Mouse (Mus musculus): Measurements from ENCODE around the gene Itgb7. TPM values are rescaled to one million over a fixed set of nuclear protein-coding genes. Genes with fewer than 3 reads are reported as not detected.

The Itgb7 gene
- polyA plus RNA-seq, 1 experiment = 32.4 TPM

DNA sequence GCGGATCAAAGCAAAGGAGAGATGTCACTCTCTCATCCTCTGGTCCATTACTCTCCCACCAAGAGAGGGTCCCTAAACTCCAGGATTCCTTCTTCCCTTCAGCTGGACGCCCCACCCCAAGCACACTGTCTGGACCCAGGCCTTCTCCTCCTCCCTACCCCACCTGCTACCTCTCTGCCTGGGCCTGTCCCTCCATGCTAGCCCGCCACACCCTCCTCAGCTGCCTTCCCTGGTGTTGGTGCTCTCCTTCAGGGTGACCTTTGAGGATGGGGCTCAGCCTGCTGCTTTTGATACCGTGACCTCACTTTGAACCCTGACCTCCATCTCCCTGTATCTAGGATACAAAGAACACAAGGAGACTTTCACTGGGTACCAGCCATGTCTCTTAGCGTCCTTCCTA lies 18.8 kb upstream of the Itgb7 start:
- 86% methylated on average over 5 of the region's 5 CpGs for WGBS
- Histone ChIP-seq H3K4me3 (replicated peaks; ENCODE audit: extremely low read depth, low read depth, low read length) (no peak overlapping the region), H3K4me1 (ENCODE audit: control insufficient read depth, insufficient read depth, low read length) (peaks cover 9% of the 10 kb centered on the region)
- TF ChIP-seq POLR2A (IDR thresholded peaks at IDR 0.05; ENCODE audit: borderline replicate concordance, extremely low read depth, low read depth, low read length) (no peak), CTCF (IDR thresholded peaks at IDR 0.05; ENCODE audit: insufficient read depth, low read length) (no peak)
- DNase-seq = no peak

- no peak for DNase-seq
- TF ChIP-seq CTCF (IDR thresholded peaks at IDR 0.05; ENCODE audit: insufficient read depth, low read length) (no peak), POLR2A (IDR thresholded peaks at IDR 0.05; ENCODE audit: borderline replicate concordance, extremely low read depth, low read depth, low read length) (no peak)
- H3K4me1 ChIP-seq (ENCODE audit: control insufficient read depth, insufficient read depth, low read length) = peaks cover 9% of the 10 kb centered on the region
- no peak overlapping the region for H3K4me3 ChIP-seq (replicated peaks; ENCODE audit: extremely low read depth, low read depth, low read length)
- WGBS = 64% methylated on average over 9 of the region's 9 CpGs
Observed at GRCm38 (mm10) chr15:102249967-102250366, 18.2 kb upstream of the Itgb7 start.

GRCm38 (mm10) chr15:102249251-102249691 lies 17.5 kb upstream of the Itgb7 start:
- 7% methylated on average over 13 of the region's 13 CpGs for WGBS
- H3K4me1 ChIP-seq (ENCODE audit: control insufficient read depth, insufficient read depth, low read length) = peaks cover 9% of the 10 kb centered on the region
- DNase-seq = peak; percentile 42
- H3K4me3 ChIP-seq (replicated peaks; ENCODE audit: extremely low read depth, low read depth, low read length) = no peak overlapping the region
- TF ChIP-seq CTCF (IDR thresholded peaks at IDR 0.05; ENCODE audit: insufficient read depth, low read length) = no peak
- TF ChIP-seq POLR2A (IDR thresholded peaks at IDR 0.05; ENCODE audit: borderline replicate concordance, extremely low read depth, low read depth, low read length) = no peak

GRCm38 (mm10) chr15:102248812-102249191 lies 17.1 kb upstream of the Itgb7 start:
- TF ChIP-seq POLR2A (IDR thresholded peaks at IDR 0.05; ENCODE audit: borderline replicate concordance, extremely low read depth, low read depth, low read length) (no peak), CTCF (IDR thresholded peaks at IDR 0.05; ENCODE audit: insufficient read depth, low read length) (no peak)
- no peak for DNase-seq
- WGBS = 19% methylated on average over 3 of the region's 3 CpGs
- H3K4me3 ChIP-seq (replicated peaks; ENCODE audit: extremely low read depth, low read depth, low read length) = no peak overlapping the region
- peaks cover 13% of the 10 kb centered on the region for H3K4me1 ChIP-seq (ENCODE audit: control insufficient read depth, insufficient read depth, low read length)

DNA sequence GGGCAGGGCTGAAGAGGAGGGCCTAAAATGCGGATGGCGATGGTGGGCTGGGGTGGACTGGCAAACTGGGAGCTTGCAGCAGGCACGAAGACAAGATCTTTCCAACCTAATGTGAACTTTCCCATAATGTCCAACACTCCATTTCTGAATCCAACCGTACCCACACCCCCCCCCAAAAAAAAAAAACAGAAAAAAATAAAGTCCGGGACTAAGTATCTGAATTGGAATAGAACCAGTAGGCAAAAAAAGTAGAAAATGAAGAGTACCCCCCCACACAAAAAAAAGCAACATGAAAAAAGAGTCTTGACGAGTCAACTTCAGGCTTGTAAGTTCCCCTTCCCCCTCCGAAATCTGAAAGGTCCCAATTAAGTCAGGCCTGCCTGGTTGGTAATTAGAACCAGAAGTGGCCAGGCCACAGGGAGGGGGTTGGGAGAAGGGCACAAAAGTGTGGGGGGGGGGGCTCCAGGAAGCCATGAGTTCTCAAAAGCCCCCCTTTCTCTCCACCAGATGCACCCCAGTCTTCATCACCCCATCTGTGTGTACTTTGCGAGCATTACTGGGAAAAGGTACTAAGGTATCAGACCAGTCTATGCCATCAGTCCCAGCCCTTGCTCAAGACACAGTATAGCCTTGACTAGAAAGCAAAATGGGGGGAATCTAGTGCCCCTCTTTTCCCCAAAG lies 16.5 kb upstream of the Itgb7 start:
- DNase-seq = no peak
- H3K4me1 ChIP-seq (ENCODE audit: control insufficient read depth, insufficient read depth, low read length) = peaks cover 13% of the 10 kb centered on the region
- H3K4me3 ChIP-seq (replicated peaks; ENCODE audit: extremely low read depth, low read depth, low read length) = peak overlapping the region; percentile 76
- WGBS = 17% methylated on average over 8 of the region's 8 CpGs
- TF ChIP-seq CTCF (IDR thresholded peaks at IDR 0.05; ENCODE audit: insufficient read depth, low read length) (no peak), POLR2A (IDR thresholded peaks at IDR 0.05; ENCODE audit: borderline replicate concordance, extremely low read depth, low read depth, low read length) (no peak)

DNA sequence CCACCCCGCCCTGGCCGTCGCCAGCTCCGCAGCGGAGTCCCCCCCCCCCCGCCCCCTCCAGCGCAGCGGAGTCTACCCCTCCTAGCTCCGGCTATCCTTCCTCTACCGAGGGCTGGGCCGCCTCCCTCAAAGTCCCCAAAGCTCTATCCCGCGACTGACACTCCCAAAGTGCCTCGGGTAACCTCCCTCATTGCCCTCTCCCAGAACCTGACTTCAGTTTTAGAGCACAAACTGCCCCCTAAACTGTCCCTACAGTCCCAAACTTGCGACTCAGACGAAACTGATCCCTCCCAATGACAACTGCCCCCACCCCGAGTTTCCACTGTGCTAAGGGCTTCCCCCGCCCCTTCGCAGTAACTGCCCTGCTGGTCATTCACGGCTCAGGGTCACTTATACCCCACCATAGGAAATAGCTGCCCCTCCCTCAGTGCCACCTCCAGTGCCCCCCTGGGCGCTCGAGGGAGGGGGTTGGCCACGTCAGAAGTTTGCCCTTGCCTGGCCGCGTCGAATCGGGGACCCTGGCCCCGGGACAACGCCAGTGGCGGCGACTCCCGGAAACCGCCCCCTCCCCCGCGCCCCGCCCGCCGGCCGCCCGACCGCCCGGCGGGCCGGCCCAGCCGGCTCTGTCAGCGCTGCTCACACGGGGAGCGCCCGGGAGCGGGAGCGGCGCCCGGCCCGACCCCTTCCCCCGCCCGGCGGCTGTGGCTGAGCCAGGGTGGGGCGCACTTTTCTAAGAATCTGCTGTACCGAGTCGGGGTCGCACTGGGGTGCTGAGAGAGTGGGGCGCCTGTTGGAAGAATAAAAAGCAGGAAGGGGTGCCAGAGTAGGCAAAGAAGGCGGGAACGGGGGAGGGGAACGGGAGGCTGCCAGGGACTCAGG lies 15.7 kb upstream of the Itgb7 start:
- TF ChIP-seq CTCF (IDR thresholded peaks at IDR 0.05; ENCODE audit: insufficient read depth, low read length) (no peak), POLR2A (IDR thresholded peaks at IDR 0.05; ENCODE audit: borderline replicate concordance, extremely low read depth, low read depth, low read length) (peak; percentile 58; the same call in 1 of the 2 replicates)
- peak; percentile 87 for DNase-seq
- Histone ChIP-seq H3K4me1 (ENCODE audit: control insufficient read depth, insufficient read depth, low read length) (peaks cover 21% of the 10 kb centered on the region), H3K4me3 (replicated peaks; ENCODE audit: extremely low read depth, low read depth, low read length) (peak overlapping the region; percentile 76)
- WGBS = under 1% methylated on average over 59 of the region's 65 CpGs

DNA sequence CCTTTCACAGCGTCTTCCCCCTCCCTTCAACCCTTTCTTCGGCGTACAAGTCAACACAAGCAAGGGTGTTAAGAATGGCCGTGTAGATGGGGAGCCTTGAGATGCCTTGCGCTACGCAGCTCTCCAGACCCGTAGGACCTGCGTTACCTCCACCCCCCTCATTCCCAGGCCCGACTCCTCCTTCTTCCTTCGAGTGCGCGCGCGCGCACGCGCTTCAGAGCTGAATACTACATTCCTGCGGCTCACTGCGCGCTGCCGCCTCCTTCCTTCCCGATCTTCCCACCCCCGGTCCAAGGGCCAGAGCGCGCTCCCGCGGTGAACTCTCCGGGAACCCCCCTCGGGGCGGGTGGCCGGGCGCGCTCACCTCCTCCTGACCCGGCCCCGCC lies 15.1 kb upstream of the Itgb7 start:
- WGBS = under 1% methylated on average over 25 of the region's 35 CpGs
- DNase-seq = peak; percentile 95
- TF ChIP-seq POLR2A (IDR thresholded peaks at IDR 0.05; ENCODE audit: borderline replicate concordance, extremely low read depth, low read depth, low read length) (peak; percentile 96; the same call in 1 of the 2 replicates), CTCF (IDR thresholded peaks at IDR 0.05; ENCODE audit: insufficient read depth, low read length) (no peak)
- H3K4me1 ChIP-seq (ENCODE audit: control insufficient read depth, insufficient read depth, low read length) = peaks cover 23% of the 10 kb centered on the region
- peak overlapping the region; percentile 74 for H3K4me3 ChIP-seq (replicated peaks; ENCODE audit: extremely low read depth, low read depth, low read length)

DNA sequence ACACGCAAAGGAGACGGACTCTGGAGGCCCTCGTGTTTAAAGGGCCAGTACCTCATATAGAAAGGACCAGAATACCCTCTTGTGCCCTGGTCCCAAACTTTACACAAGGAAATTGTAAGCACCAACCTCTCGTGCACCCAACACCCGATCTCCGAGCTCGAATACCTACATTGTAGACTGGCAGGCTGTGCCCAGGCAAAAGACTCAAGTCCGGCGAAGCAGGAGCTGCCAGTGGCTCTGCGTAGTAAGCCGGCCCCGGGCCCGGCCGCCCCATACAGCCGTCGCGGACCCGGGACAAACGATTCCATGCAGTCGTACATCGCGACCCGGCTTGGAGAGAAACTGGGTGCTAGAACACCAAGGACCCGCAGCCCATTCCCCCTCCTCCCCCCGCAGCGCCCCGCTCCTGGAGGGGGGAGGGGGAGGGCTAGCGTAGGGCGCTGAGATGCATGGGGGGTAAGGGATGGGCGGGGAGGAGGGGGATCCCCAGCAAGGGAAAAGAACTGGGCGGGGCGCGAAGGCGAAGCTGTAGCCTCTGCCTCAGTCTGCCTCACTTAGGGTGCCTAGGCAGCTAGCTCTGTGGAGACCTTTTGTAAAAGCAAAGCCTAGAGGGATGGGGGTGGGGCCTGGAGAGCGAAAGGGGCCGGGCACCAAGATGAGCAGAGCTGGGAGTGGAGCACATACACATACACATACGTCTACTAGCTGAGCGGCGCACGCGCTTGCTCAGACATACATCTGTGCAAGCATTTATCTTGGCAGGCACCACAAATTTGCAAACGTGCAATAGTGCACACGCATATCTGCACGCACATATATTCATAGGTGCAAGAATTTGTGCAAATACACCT lies 14.4 kb upstream of the Itgb7 start:
- Histone ChIP-seq H3K4me1 (ENCODE audit: control insufficient read depth, insufficient read depth, low read length) (peaks cover 27% of the 10 kb centered on the region), H3K4me3 (replicated peaks; ENCODE audit: extremely low read depth, low read depth, low read length) (peak overlapping the region; percentile 74)
- TF ChIP-seq POLR2A (IDR thresholded peaks at IDR 0.05; ENCODE audit: borderline replicate concordance, extremely low read depth, low read depth, low read length) (peak; percentile 90; the same call in 1 of the 2 replicates), CTCF (IDR thresholded peaks at IDR 0.05; ENCODE audit: insufficient read depth, low read length) (no peak)
- DNase-seq = peak; percentile 74
- under 1% methylated on average over 41 of the region's 44 CpGs for WGBS

GRCm38 (mm10) chr15:102245461-102245881 lies 13.7 kb upstream of the Itgb7 start:
- WGBS = 5% methylated on average over 14 of the region's 14 CpGs
- H3K4me1 ChIP-seq (ENCODE audit: control insufficient read depth, insufficient read depth, low read length) = peaks cover 31% of the 10 kb centered on the region
- DNase-seq = no peak
- TF ChIP-seq CTCF (IDR thresholded peaks at IDR 0.05; ENCODE audit: insufficient read depth, low read length) (no peak), POLR2A (IDR thresholded peaks at IDR 0.05; ENCODE audit: borderline replicate concordance, extremely low read depth, low read depth, low read length) (peak; percentile 68; the same call in 1 of the 2 replicates)
- peak overlapping the region; percentile 74 for H3K4me3 ChIP-seq (replicated peaks; ENCODE audit: extremely low read depth, low read depth, low read length)
